Mouse (Mus musculus): ENCODE data around the gene Erich6.
"Not testable (repeated sequence)": the region's sequence is repeated elsewhere in the genome, so short reads cannot be mapped to it uniquely, and the experiment has no call there.

Gene Erich6

DNA sequence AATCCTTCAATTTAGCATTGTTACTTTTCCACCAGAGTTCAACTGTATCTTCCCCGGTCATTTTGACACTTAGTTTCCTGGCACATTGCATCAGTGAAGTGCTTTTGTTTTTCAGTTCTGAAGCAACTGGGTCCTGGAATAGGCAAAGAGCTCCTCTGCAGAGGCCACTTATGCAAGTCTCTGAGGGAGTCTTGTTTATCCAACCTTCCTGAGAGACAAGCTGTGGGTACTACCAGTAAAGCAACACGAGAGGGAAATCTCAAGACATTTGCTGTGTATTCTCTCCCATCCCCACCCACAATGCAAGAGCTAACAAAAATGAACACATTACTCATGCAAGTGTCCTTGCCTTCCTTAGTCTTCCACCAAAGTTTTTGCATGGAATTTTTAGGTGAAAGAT, 5.3 kb downstream of the Erich6 start:
- no peak for DNase-seq

DNA sequence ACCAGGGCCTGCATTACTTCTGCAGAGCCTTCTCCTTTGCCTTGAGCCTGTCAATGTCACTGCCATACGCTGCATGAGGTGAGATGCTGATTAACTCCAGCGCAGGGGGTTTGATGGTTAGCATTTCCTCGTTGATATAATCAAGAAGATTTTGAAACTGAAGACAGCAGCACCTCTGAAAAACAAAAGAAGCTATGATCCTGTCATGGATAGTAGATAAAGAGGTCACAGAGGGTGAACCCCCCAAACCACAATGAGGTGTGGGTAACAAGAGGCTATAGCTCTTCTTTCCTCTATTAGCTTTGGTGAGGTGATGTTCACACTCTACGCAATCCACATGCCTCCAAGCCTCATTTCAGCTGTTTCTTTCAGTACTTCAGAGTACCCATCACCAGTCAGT, 12.0 kb downstream of the Erich6 start:
- DNase-seq: no peak

GRCm38 (mm10) chr3:58622665-58623394, 14.2 kb downstream of the Erich6 start:
- no peak for DNase-seq

DNA sequence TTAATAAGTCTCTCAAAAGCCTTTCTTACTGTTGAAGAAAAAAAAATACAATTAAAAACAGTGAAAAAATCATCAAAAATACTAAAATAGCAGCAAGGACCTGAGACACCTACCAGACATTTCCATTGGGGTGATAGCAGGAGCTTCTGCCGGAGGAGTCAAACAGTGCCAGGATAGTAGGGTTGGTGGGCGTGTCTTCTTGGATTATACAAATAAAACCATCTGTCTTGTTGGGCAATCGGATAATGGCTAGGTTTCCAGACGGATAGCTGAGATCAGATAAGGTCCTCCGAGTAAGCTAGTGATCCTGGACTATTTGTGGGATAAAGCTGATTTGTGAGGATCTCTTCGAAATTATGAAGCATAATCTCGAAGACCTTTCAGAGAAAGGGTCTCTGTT, 15.9 kb downstream of the Erich6 start:
- DNase-seq: no peak

DNA sequence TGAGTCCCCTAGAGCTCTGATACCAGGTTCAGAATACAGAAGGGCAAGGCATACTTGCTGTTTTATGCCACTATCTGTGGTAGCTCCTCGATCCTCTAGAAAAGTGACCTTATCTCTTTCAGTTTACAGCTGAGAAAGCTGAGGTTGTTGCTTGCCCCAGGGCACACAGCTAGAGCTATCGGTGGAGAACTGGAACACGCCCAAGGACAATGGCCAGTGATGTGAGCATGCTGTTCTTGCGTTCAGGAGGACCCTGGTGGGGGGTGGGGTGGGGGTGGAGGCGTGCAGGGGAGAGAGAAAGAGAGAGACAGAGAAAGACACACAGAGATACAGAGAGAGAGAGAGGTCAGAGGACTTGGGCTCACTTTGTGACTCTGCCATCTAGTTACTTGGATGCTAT, 27.0 kb downstream of the Erich6 start:
- no peak for DNase-seq

DNA sequence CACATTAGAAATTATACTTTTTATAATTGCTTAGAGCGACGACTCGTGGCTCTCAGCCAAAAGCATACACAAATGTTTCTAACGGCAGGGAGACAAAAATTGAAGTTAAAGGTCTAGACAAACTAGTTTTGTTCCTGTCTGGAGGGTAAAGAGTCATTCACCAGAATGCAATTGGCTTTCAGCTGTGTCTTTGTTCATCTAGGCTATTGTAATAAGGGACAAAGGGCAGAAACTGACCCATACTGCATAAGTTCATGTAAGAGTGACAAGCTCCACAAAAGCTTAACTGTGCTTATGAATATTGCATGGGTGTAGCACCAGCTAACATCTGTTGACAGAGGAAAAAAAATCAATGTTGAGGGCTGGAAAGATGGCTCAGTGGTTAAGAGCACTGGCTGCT, 28.5 kb downstream of the Erich6 start:
- DNase-seq: no peak

DNA sequence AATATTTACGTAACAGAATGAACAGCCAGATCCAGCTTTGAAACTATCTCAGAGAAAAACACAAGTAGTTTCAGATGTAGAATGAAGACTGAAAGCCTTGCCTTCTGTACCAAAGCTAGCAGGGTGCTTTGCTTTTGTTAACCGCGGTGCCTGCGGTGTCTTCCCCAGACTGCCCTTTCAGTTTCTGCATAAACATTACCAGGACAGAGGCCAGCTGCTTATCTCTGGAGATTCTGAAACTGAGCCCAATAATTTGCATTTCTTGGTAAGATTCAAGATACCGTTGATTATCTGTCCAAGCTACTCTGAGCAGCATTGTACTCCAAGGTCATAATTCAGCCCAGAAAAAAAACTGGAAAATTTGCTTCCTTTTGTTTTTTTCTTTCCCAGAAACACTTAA, 43.4 kb downstream of the Erich6 start:
- DNase-seq: no peak

DNA sequence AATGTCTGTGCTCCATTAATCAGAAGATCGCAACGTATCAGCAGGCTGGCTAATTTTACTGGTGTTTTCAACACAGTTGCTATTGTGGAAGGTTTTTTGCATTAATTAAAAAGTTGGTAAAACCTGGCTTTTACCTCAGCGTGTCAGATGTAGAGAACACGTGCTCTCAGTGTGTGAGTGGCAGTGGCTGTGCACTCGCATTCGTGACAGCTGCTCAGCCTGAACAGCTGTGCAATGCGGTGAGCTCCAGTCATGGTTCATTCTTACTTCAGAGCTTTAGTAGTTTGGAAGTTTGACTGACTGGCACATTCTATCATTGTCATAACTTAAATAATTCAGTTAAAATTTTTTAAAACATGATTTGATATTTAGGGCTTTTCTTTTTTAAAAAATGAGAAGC, 44.3 kb downstream of the Erich6 start:
- DNase-seq: not testable (repeated sequence)

- DNase-seq: not testable (repeated sequence)
Observed at GRCm38 (mm10) chr3:58590544-58590943, 46.5 kb downstream of the Erich6 start.

- no peak for DNase-seq
Observed at GRCm38 (mm10) chr3:58582788-58583426, 54.1 kb downstream of the Erich6 start.

DNA sequence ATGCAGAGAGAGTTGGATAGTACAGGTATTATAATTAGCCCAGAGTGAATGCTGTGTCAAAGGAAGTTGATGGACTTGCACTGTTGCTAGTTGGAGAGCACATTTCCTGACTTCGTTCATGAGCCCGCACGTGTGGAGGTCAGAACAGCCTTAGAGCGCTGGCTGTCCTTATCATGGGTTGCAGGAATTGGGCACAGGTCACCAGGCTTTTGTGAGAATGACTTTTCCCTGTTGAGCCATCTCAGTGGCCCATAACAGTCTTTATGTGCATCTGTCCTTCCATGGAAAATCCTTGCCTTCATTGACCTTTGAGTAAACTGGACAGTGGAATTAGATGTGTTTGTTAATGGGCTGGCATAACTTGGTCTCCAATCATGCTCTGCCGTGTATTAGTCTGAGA, 54.7 kb downstream of the Erich6 start:
- DNase-seq: no peak

DNA sequence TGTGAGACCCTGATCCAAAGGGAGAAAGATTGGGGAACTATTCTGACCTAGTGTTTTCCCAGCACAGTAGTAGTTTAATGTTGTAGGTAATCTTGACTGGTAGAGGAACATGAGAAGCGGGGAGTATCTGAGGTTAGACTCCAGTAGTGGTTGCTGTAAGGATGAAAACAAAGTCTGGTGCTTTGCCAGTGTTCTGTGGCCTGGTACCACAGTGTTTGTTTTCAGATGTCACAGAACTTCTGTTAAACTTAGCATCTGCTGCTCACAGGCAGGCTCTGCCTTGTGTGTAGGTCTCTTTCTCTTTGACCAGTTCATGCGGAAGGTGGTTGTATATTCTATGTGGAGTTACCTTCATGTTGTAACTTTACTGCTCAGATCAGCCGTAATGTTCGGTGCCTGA, 55.5 kb downstream of the Erich6 start:
- no peak for DNase-seq

DNA sequence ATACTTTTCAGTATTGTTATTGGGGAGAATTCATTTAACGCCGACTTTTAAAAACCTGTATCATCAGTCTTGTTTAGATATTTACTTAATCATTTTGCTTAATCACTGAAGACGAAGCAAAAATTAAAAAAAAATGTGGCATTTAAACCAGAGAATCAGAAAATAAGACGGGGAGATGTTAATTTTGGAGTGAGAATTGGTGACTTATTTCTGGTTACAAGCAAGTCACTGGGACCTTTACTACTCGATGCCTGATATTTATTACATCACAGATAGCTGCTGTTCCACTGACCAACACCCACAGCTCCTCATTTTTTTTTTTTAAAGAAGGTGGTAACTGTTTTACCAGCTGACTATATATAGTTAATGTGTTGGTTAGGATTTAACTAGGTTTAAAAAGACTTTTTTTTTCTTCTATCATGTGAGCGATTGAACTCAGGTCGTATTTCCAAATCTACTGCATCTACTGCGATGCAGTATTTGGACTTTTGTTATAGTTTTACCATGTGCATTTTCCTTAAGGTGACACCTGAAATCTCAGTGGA, 59.4 kb downstream of the Erich6 start:
- DNase-seq: no peak

DNA sequence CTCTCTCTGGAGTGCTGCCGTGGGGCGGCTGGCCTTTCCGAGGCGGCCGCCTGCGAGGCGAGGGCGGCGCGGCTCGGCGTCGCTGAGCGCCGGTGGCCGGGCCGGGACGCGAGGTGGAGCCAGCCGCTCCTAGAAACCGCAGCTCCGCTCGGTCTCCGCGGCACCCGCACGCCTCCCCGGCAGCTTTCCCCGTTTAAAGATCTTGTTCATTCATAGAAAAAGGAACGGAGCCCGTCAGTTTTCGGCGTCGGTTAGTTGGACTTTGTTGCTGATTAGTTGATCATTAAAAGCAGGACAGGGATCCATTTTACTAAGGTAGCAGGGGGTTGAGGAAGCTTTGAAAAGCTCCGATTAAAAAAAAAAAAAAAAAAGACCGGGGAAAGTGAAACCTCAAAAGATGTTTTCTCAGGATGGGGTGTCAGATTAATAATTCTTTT, 59.9 kb downstream of the Erich6 start:
- DNase-seq: no peak

GRCm38 (mm10) chr3:58576137-58577066, 60.6 kb downstream of the Erich6 start, which contains the start of gene Selenot:
Gene Selenot, plus strand, starts transcription at chr3:58576636.
- DNase-seq: peak; percentile 98

- DNase-seq: no peak
Observed at GRCm38 (mm10) chr3:58570821-58571220, 66.2 kb downstream of the Erich6 start.

Measured in thymus, postnatal 25 days (tissue).